Mouse (Mus musculus): ENCODE measurements around the gene Iqcf4. TPM values are rescaled to one million over a fixed set of nuclear protein-coding genes. Genes with fewer than 3 reads are reported as not detected.

The Iqcf4 gene
- polyA plus RNA-seq, 1 experiment from 2014 or later: not detected

GRCm38 (mm10) chr9:106519433-106519832 lies 51.4 kb downstream of the Iqcf4 start:
- no peak overlapping the region for H3K27ac ChIP-seq (replicated peaks)
- 63% methylated on average over 2 of the region's 2 CpGs for WGBS
- peaks cover 16% of the 10 kb centered on the region for H3K27me3 ChIP-seq (replicated peaks)
- no peaks in the 10 kb centered on the region for H3K36me3 ChIP-seq
- H3K4me3 ChIP-seq: no peak overlapping the region
- no peak overlapping the region for H3K9ac ChIP-seq
- no peak overlapping the region for H3K4me2 ChIP-seq
- no peak for ATAC-seq (ENCODE audit: extremely low read depth, insufficient number of reproducible peaks, low FRiP score, low TSS enrichment)
- H3K4me1 ChIP-seq: no peaks in the 10 kb centered on the region
- H3K9me3 ChIP-seq: no peaks in the 10 kb centered on the region

Other genes with a start within 250 kb of the Iqcf4 start
- 8.6 and 10.4 TPM in 2 replicates for gene Dusp7, start 202.4 kb downstream of the Iqcf4 start, polyA plus RNA-seq (2015; fragmentation: Nextera tagmentation; extraction: Ambion mirVana)
- 659 and 696 TPM in 2 replicates for gene Rpl29, start 141.5 kb downstream of the Iqcf4 start, polyA plus RNA-seq (2015; fragmentation: Nextera tagmentation; extraction: Ambion mirVana)
- gene Acy1, start 132.7 kb downstream of the Iqcf4 start, polyA plus RNA-seq (2015; fragmentation: Nextera tagmentation; extraction: Ambion mirVana): 25.7 and 27.2 TPM in 2 replicates
- 7.4 and 7.7 TPM in 2 replicates for gene Abhd14b, start 123.5 kb downstream of the Iqcf4 start, polyA plus RNA-seq (2015; fragmentation: Nextera tagmentation; extraction: Ambion mirVana)
- 44.8 and 53.3 TPM in 2 replicates for gene Abhd14a, start 123.3 kb downstream of the Iqcf4 start, polyA plus RNA-seq (2015; fragmentation: Nextera tagmentation; extraction: Ambion mirVana)
- 82.0 and 85.0 TPM in 2 replicates for gene Pcbp4, start 117.7 kb downstream of the Iqcf4 start, polyA plus RNA-seq (2015; fragmentation: Nextera tagmentation; extraction: Ambion mirVana)
- 0.19 and 0.31 TPM in 2 replicates for gene Gpr62, start 105.1 kb downstream of the Iqcf4 start, polyA plus RNA-seq (2015; fragmentation: Nextera tagmentation; extraction: Ambion mirVana)
- gene Rrp9, start 95.0 kb downstream of the Iqcf4 start, polyA plus RNA-seq (2015; fragmentation: Nextera tagmentation; extraction: Ambion mirVana): 29.2 and 29.7 TPM in 2 replicates
- gene Parp3, start 94.0 kb downstream of the Iqcf4 start, polyA plus RNA-seq (2015; fragmentation: Nextera tagmentation; extraction: Ambion mirVana): 1.2 and 1.6 TPM in 2 replicates
- gene Iqcf1, start 71.0 kb downstream of the Iqcf4 start, polyA plus RNA-seq (2015; fragmentation: Nextera tagmentation; extraction: Ambion mirVana): not detected in 2 replicates
- not detected in 2 replicates for gene Iqcf5, start 56.4 kb downstream of the Iqcf4 start, polyA plus RNA-seq (2015; fragmentation: Nextera tagmentation; extraction: Ambion mirVana)
- not detected in 2 replicates for gene Iqcf3, start 9.4 kb downstream of the Iqcf4 start, polyA plus RNA-seq (2015; fragmentation: Nextera tagmentation; extraction: Ambion mirVana)
- not detected in 2 replicates for gene Iqcf6, start 55.6 kb upstream of the Iqcf4 start, polyA plus RNA-seq (2015; fragmentation: Nextera tagmentation; extraction: Ambion mirVana)
- gene Grm2, start 85.1 kb upstream of the Iqcf4 start, polyA plus RNA-seq (2015; fragmentation: Nextera tagmentation; extraction: Ambion mirVana): 0.09 TPM in 1 of 2 replicates, not detected in the other
- gene Tex264, start 114.9 kb upstream of the Iqcf4 start, polyA plus RNA-seq (2015; fragmentation: Nextera tagmentation; extraction: Ambion mirVana): 34.7 and 43.2 TPM in 2 replicates
- 4.1 and 4.2 TPM in 2 replicates for gene Rad54l2, start 218.2 kb upstream of the Iqcf4 start, polyA plus RNA-seq (2015; fragmentation: Nextera tagmentation; extraction: Ambion mirVana)